Mouse (Mus musculus): Measurements from ENCODE around the gene Lats2. TPM values are rescaled to one million over a fixed set of nuclear protein-coding genes. Genes with fewer than 3 reads are reported as not detected.
"Not testable (repeated sequence)": the region's sequence is repeated elsewhere in the genome, so short reads cannot be mapped to it uniquely, and the experiment has no call there.

Lats2 gene
- total RNA-seq, 2 experiments from 2014 or later = 51.6 to 59.1 TPM

DNA sequence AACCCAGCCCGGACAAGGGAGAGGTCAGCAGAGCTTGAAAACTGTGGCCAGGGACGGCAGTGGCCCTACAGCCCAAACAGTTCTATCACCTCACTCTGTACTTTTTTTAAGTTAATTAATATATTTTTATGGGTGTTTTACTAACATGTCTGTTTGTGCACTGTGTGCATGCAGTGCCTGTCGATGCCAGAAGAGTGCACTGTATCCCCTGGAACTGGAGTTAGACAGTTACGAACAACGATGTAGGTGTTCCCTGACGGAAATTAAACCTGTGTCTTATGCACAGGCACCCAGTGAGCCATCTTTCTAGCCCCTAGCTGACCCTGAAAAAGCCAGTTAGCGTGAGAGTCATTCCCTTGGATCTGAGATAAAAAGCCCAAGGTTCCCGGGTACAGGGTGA is 62.6 kb downstream of the Lats2 start:
- no peak for DNase-seq

GRCm38 (mm10) chr14:57694246-57694645 is 63.9 kb downstream of the Lats2 start:
- no peak for DNase-seq

DNA sequence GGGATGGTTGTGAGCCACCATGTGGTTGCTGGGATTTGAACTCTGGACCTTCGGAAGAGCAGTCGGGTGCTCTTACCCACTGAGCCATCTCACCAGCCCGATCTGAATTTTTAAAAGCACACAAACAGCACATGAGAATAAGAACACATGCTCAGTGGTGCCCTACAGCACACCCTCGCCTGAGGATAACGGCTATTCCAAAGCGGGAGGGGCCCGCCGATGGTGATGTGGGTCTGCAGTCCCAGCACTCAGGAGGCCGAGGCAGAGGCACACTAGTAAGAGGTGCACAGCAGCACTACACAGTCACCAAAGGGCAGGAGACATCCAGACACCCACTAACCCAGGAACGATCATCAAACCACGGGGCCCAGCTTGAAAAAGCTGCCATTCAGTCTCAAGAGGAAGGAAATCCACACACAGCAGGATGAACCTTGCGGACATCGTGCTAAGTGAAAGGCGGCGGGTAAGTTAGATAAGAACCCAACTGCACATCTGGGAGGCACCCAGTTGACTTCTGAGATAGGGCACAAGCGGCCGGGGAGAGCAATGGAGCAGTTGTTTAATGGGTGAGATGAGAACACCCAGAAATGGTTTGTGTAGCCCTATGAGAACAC is 65.6 kb downstream of the Lats2 start:
- no peak for DNase-seq

- no peak for DNase-seq
Measured at GRCm38 (mm10) chr14:57691316-57691715, 66.9 kb downstream of the Lats2 start.

GRCm38 (mm10) chr14:57690681-57691080 is 67.5 kb downstream of the Lats2 start:
- no peak for DNase-seq

DNA sequence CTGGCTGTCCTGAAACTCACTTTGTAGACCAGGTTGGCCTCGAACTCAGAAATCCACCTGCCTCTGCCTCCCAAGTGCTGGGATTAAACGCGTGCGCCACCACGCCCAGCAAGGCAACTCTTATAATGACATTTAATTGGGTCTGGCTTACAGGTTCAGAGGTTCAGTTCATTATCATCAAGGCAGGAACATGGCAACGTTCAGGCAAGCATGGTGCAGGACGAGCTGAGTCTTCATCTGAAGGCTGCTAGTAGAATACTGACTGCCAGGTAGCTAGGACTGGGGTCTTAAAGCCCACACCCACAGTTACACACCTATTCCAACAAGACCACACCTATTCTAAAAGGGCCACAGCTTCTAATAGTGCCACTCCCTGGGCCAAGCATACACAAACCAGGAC is 70.1 kb downstream of the Lats2 start:
- not testable (repeated sequence) for DNase-seq

GRCm38 (mm10) chr14:57687441-57687840 is 70.7 kb downstream of the Lats2 start:
- DNase-seq = no peak

DNA sequence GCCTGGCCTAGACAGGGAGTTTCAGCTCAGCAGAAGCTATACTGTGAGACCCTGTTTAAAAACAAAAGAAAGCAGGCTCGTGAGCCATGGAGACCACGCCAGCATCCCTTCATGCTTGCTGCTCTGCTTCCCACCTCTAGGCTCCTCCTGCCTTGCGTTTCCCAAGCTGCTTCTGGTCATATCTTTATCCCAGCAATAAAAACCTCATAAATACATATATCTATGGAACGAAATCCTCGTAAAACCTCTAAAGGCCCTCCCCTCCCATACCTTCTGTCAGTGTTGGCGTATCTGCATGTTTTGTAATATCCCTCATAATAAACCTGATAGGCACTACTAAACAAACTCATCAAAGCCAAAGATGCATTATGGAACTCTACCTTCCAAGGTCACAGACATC is 71.5 kb downstream of the Lats2 start:
- DNase-seq = no peak

GRCm38 (mm10) chr14:57684579-57684978 is 73.6 kb downstream of the Lats2 start:
- DNase-seq = peak; percentile 63 to 76

- no peak for DNase-seq
Measured at GRCm38 (mm10) chr14:57682751-57683150, 75.4 kb downstream of the Lats2 start.

GRCm38 (mm10) chr14:57679958-57680535 is 78.1 kb downstream of the Lats2 start:
- DNase-seq = peak; percentile 87

GRCm38 (mm10) chr14:57679523-57679922 is 78.7 kb downstream of the Lats2 start:
- no peak for DNase-seq

- DNase-seq = no peak
Measured at GRCm38 (mm10) chr14:57675481-57675880, 82.7 kb downstream of the Lats2 start.

DNA sequence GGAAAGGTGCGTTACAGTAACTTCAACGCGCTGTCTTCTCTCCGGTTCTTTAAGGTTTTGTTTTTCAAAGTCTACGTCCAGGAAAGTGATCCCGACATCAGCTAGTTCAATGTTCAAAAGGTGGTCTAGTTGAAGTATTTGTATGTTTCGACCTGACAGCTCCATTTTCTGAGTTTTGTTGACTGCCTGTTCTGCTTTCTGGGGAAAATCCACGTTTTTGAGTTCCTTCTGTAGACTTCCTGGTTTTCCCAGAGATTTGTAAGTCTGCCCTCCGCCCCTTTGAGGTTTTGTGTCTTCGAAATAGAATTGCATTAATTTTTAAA is 92.6 kb downstream of the Lats2 start:
- DNase-seq = no peak

DNA sequence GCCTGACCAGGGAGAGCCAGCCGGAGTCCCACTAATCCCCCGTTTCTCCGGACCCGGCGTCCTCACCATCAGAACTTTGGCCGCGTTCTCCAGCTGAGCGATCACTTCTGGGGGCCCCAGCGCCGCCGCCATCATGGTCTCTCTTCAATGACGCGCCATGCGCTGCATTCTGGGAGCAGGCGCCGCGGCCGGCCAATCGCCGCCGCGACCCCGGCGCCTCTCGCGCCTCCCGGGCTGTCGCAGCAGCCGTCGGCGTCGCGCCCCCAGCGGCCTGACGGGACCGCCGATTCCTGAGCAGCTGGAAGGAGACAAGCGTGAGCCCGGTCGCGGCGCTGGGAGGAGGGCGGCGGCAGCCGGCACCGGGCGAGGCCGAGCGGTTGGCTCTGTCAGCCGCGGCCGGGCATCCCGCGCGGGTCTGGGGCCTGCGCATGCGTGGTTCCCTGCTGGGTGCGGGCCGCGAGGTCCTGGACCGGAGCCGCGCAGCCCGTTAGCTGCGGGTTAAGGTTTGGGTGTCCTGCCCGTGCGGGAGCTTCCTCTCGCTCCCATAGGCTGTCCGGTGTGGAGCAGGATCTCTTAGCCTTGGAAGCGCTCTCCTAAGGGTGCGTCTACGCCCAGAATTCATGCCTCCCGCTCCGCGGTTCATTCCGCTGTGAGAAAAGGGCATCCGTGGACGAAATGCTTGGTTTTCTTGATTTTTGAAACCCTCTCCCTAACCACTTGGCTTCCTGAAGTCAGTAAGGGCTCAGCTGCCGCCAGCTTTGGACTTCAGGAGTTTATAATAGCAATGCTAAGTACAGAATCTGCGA is 93.2 kb downstream of the Lats2 start, which contains the start of gene Xpo4:
TSS of gene Xpo4 (minus strand) at position 609 of the 806 bp plus-strand sequence.
- DNase-seq = peak; percentile 87 to 91

GRCm38 (mm10) chr14:57664311-57664821 is 93.8 kb downstream of the Lats2 start:
- DNase-seq = peak; percentile 66 to 74

- peak in 1 of 2 experiments; percentile 12 for DNase-seq
Measured at GRCm38 (mm10) chr14:57663630-57664029, 94.6 kb downstream of the Lats2 start.

GRCm38 (mm10) chr14:57658301-57658700 is 99.9 kb downstream of the Lats2 start:
- DNase-seq = no peak

GRCm38 (mm10) chr14:57657500-57657899 is 100.7 kb downstream of the Lats2 start:
- DNase-seq = no peak

DNA sequence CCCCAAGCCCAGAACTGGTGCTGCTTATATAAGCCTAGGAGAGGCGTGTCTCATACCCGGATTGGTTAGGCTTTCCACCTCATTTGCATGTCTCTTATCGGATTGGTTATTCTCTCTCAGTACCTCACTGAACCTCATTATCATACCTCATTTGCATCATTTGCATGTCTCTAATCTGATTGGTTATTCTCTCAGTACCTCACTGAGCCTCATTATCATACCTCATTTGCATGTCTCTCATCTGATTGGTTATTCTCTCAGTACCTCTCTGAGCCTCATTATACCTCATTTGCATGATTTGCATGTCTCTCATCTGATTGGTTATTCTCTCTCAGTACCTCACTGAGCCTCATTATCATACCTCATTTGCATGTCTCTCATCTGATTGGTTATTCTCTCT is 101.7 kb downstream of the Lats2 start:
- DNase-seq = not testable (repeated sequence)

DNA sequence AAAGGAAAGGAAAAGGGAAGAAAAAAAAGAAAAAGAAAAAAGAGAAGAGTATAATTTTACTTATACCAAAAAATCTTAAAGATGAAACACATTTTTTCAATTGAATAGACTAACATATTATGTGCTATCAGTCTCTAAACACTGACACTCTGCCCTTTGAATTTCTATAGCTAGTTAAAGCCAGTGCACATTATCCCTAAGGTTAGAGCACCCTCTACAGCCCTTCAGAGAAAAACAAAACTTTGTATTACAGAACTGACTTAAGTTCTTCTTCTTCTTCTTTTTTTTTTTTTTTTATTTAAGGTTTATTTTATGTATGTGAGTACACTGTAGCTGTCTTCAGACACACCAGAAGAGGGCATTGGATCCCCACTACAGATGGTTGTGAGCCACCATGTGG is 108.7 kb downstream of the Lats2 start:
- no peak for DNase-seq

- DNase-seq = no peak
Measured at GRCm38 (mm10) chr14:57646155-57646554, 112.0 kb downstream of the Lats2 start.

All from adrenal gland, postnatal 36 days (tissue).